Mouse (Mus musculus): Measurements from ENCODE around the gene Kcnmb2. TPM values are rescaled to one million over a fixed set of nuclear protein-coding genes. Genes with fewer than 3 reads are reported as not detected.
A peak's percentile ranks its signal among the peaks of the same experiment; 100 is the strongest.

Gene Kcnmb2
- total RNA-seq, 2 experiments from 2014 or later, result 0.48 TPM; not detected in 1

GRCm38 (mm10) chr3:32130696-32131095 lies 228.4 kb downstream of the Kcnmb2 start:
- intact Hi-C loops (cut with DNase I), result no loop called here
- DNase-seq, result no peak

DNA sequence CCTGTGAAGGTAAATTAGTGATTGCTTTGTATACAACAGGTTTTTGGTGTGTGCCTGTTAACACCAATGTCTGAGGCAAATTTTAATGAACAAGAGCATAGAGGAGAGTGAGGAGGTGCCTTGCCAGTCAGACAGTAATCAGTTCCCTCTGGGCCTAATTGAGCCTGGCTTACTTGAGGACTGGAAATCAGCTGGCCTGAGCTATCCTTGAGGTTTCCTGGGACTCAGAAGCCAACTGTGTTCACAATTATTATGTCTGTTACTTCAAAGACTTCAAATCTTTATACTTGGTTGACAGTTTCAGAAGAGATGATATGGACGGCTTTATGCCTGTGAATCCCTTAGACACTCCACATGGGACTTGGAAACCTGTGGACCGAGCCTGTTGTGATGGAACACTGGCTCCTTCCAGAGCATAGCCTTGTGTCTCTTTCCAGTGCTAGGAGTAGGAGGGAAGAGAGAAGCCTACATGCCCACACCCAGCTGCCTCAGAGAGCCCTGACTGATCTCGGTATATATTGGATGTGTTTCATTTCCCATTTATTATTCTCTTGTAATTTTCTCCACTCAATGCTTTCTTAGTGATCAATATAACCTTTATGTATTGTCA lies 230.2 kb downstream of the Kcnmb2 start:
- no peak for DNase-seq
- intact Hi-C loops (cut with DNase I), result no loop called here

DNA sequence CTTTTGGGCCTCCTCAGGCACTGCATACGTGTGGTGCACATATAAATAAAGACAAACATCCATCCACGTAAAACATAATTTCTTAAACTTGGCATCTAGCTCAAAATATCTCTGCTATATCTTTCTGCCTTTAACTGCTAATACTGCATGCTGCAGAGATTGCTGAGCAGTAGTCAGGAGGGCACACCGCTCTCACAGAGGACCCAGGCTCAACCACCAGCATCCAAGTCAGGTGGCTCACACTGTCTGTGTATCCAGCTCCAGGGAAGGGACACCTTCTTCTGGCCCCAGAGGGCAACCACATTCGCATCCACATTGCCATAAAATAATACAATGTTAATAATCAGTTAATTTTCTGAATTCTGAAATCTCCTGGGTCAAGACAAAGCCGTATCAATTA lies 241.9 kb downstream of the Kcnmb2 start:
- DNase-seq, result no peak
- intact Hi-C loops (cut with DNase I), result no loop called here

GRCm38 (mm10) chr3:32144655-32145054 lies 242.3 kb downstream of the Kcnmb2 start:
- intact Hi-C loops (cut with DNase I), result no loop called here
- no peak for DNase-seq

- intact Hi-C loops (cut with DNase I), result no loop called here
Measured at GRCm38 (mm10) chr3:32147739-32148138, 245.4 kb downstream of the Kcnmb2 start.

DNA sequence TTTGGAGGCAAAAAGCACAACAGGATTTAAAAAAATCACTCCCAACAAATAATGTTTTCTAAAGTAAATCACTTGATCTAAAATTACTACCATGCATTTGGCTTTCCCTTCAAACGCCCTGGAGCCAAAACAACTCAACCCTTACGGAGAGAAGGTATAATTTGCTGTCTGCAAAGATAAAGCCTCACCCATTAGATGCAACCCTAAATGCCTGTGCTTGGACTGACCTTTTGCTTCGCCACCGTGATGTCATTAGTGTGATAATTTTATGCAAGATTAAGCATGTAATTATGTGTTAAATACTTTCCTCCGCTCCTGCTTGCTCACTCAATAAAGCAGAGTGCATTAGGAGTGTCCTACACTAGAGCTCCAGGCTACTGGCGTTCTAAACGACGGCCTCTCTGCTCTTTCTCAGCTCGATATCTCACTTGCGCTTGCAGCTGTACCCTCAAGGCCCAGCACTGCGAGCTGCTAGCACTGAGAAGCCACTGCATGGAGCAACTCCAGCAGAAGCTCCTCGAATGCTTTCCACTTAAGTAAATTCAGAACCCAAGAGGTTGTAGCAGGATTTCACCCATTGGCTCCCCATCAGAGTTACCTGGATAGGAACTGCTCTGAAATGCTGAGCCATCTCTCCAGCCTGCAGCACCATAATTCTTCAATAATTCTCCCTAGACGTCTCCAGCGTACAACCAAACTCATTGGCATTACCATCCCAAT lies 247.7 kb downstream of the Kcnmb2 start:
- intact Hi-C loops (cut with DNase I), result no loop called here
- DNase-seq, result no peak

More at GRCm38 (mm10) chr3:32147739-32148138, 245.4 kb downstream of the Kcnmb2 start:
- no peak for DNase-seq

DNA sequence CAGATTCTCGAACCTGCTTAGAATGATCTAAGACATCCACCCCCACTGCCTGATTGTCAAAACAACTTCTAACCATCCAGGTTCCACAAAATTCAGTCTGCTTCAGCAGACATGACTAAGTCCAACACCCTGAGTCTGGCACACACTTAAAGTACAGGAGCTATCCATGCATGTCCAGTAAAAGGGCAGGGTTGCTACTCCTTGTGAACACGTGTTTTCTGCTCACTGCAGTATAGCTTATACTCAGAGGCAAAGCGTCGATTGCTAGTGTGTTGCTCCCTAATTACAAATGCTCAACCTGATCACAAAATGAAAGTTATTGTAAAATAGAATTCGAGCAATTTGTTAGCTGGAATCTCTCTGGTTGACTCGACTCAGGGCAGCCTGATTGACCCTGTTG lies 278.2 kb downstream of the Kcnmb2 start:
- no peak for DNase-seq
- intact Hi-C loops (cut with DNase I), result no loop called here

- intact Hi-C loops (cut with DNase I), result no loop called here
- no peak for DNase-seq
Measured at GRCm38 (mm10) chr3:32185855-32186522, 283.7 kb downstream of the Kcnmb2 start.

GRCm38 (mm10) chr3:32188521-32188920 lies 286.2 kb downstream of the Kcnmb2 start:
- DNase-seq, result peak; percentile 20 to 59
- intact Hi-C loops (cut with DNase I), result loop anchor here (2.0 kb wide), 1 partner anchor 398 kb away; no protein-coding TSS in a partner anchor

DNA sequence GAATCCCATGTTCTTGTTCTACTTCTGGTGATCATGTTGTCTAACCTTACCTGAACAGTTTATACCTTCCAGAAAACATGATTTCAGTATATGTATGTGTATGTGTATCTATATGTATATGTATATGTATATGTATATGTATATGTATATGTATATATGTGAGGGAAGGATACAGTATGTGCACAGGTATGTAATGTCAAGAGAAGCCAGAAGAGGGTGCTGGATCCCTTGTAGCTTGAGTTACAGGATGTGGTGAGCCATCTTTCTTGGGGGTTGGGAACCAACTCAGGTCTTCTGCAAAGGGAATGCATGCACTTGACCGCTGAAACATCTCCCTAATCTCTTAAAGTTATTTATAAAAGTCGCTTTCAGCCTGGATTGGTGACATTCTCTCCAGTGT lies 286.6 kb downstream of the Kcnmb2 start:
- intact Hi-C loops (cut with DNase I), result loop anchor here (2.0 kb wide), 1 partner anchor 398 kb away; no protein-coding TSS in a partner anchor
- no peak for DNase-seq

- no peak for DNase-seq
- intact Hi-C loops (cut with DNase I), result loop anchor here (2.0 kb wide), 1 partner anchor 399 kb away; no protein-coding TSS in a partner anchor
Measured at GRCm38 (mm10) chr3:32189956-32190355, 287.6 kb downstream of the Kcnmb2 start.

- intact Hi-C loops (cut with DNase I), result no loop called here
- DNase-seq, result peak; percentile 5 to 21
Measured at GRCm38 (mm10) chr3:32194014-32194413, 291.7 kb downstream of the Kcnmb2 start.

GRCm38 (mm10) chr3:32226755-32227154 lies 324.4 kb downstream of the Kcnmb2 start:
- no peak for DNase-seq
- intact Hi-C loops (cut with DNase I), result no loop called here

DNA sequence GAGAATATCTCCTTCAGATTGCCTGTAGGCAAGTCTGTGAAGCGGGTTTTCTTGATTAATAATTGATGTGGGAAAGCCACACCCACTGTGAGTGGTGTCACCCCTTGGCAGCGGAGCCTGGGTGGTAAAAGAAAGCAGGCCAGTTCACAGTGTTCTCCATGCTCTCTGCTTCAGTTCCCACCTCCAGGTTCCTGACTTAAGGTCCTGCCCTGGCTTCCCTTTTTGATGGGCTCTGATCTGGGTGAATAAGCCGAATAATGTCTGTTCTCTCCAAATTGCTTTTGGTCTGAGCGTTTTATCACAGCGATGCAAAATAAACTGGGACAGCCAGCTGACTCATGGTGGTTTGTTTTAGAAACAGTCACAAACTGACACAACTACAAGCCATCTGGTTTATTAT lies 334.5 kb downstream of the Kcnmb2 start:
- DNase-seq, result no peak

More for the DNA sequence above, 334.5 kb downstream of the Kcnmb2 start:
- intact Hi-C loops (cut with DNase I), result no loop called here

All from heart, postnatal 14 days (tissue).